Mouse (Mus musculus): ENCODE results near the gene Vmn1r3. TPM values are rescaled to one million over a fixed set of nuclear protein-coding genes. Genes with fewer than 3 reads are reported as not detected.
A peak's percentile ranks its signal among the peaks of the same experiment; 100 is the strongest.
"Not testable (repeated sequence)": the region's sequence is repeated elsewhere in the genome, so short reads cannot be mapped to it uniquely, and the experiment has no call there.

The Vmn1r3 gene
- total RNA-seq, 2 experiments from 2014 or later: not detected

- H3K4me3 ChIP-seq; H3K27ac ChIP-seq; intact Hi-C loops (cut with DNase I); DNase-seq (ENCODE audit: extremely low spot score in 1 of 2, low spot score in 2 of 2): not testable (repeated sequence)
Observed at GRCm38 (mm10) chr4:3174586-3174985, 10.6 kb downstream of the Vmn1r3 start.

DNA sequence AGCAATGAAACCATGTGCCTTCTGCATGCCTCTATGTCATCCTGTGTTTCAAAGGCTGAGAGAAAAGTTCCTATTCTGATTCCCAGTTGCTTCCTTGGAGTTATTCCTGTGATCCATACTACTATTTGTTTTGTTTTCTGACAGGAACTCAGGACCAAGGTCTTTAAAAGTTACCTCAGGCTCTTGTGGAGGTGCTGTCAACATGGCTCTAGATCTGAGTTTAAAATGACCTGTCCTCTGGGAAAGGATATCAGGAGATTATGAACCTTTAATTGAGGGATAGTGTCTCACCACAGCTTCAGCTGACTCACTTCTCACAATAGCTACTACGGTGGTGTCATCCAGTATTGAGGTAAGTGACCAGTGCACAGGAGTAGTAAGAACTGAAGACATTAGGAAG, 18.1 kb downstream of the Vmn1r3 start, which contains the start of gene Vmn1r2:
Vmn1r2 (plus strand) TSS at position 301 of the 400 bp plus-strand sequence.
- intact Hi-C loops (cut with DNase I); H3K4me3 ChIP-seq; DNase-seq (ENCODE audit: extremely low spot score in 1 of 2, low spot score in 2 of 2); H3K27ac ChIP-seq: not testable (repeated sequence)

GRCm38 (mm10) chr4:3165046-3165445, 20.1 kb downstream of the Vmn1r3 start:
- TF ChIP-seq CTCF (IDR thresholded peaks at IDR 0.05): no peak
- DNase-seq (ENCODE audit: extremely low spot score in 1 of 2, low spot score in 2 of 2): peak in 1 of 2 experiments; percentile 12
- Histone ChIP-seq H3K27ac (no peak overlapping the region), H3K4me3 (no peak overlapping the region)
- intact Hi-C loops (cut with DNase I): no loop called here

DNA sequence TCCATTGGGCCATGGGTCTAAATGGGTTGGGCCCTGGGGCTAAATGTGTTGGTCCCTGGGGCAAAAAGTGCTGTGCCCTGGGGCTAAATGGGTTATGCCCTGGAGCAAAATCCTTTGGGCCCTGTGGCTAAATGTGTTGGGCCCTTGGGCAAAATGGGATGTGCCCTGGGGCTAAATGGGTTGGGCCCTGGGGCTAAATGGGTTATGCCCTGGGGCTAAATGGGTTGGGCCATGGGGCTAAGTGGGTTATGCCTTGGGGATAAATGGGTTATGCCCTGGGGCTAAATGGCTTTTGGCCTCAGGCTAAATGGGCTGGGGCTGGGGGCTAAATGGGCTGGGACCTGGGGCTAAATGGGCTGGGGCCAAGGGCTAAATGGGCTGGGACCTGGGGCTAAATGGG, 20.7 kb downstream of the Vmn1r3 start:
- H3K27ac ChIP-seq; intact Hi-C loops (cut with DNase I); H3K4me3 ChIP-seq; DNase-seq (ENCODE audit: extremely low spot score in 1 of 2, low spot score in 2 of 2): not testable (repeated sequence)

- H3K4me3 ChIP-seq; H3K27ac ChIP-seq; intact Hi-C loops (cut with DNase I); DNase-seq (ENCODE audit: extremely low spot score in 1 of 2, low spot score in 2 of 2): not testable (repeated sequence)
Observed at GRCm38 (mm10) chr4:3153320-3153719, 31.8 kb downstream of the Vmn1r3 start.

GRCm38 (mm10) chr4:3147926-3148325, 37.2 kb downstream of the Vmn1r3 start:
- DNase-seq (ENCODE audit: extremely low spot score in 1 of 2, low spot score in 2 of 2); intact Hi-C loops (cut with DNase I); H3K4me3 ChIP-seq; H3K27ac ChIP-seq: not testable (repeated sequence)

Other genes with a start within 250 kb of the Vmn1r3 start
- not detected for gene Vmn1r2, start 18.0 kb downstream of the Vmn1r3 start, total RNA-seq (2021)

All from left cerebral cortex, adult 2 months (tissue).